Mouse (Mus musculus): Measurements from ENCODE around the gene Pde8b. TPM values are rescaled to one million over a fixed set of nuclear protein-coding genes. Genes with fewer than 3 reads are reported as not detected.

Pde8b gene
- total and polyA plus RNA-seq, 2 experiments from 2014 or later, result 7.1 to 23.6 TPM

DNA sequence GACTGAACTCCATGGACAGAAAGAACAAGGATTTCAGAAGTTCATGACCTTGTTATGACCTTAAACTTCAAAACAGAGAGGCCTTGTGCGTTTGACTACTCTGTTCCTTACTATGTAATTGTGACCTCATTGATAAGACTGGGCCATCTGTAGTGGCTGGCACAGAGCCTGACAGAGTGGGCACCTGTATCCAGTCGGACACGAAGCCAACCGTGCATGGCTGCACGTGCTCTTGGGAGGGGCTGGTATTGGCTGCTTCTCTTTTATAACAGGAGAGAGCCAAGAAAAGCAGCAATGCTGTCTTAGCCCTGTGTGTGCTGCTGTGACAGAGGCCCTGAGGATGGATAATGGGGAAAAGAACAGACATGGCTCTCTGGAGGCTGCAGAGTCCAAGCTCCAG lies 73.7 kb downstream of the Pde8b start:
- H3K4me1 ChIP-seq (ENCODE audit: insufficient read depth, low read length), result no peaks in the 10 kb centered on the region
- DNase-seq (ENCODE audit: low spot score), result peak; percentile 12
- 78% methylated on average over 5 of the region's 5 CpGs for WGBS
- H3K9me3 ChIP-seq (ENCODE audit: low read length), result no peaks in the 10 kb centered on the region
- ATAC-seq (ENCODE audit: low FRiP score), result no peak
- no peak for TF ChIP-seq CTCF (IDR thresholded peaks at IDR 0.05)
- no peak overlapping the region for H3K27ac ChIP-seq (ENCODE audit: low read depth, low read length)
- no peaks in the 10 kb centered on the region for H3K27me3 ChIP-seq (ENCODE audit: insufficient read depth, low read length)
- no peak overlapping the region for H3K9ac ChIP-seq (replicated peaks; ENCODE audit: low read length, poor library complexity, severe bottlenecking)
- H3K4me2 ChIP-seq (ENCODE audit: low read depth, low read length, poor library complexity, severe bottlenecking), result no peak overlapping the region
- H3K36me3 ChIP-seq (ENCODE audit: insufficient read depth, low read length), result no peaks in the 10 kb centered on the region
- no peak overlapping the region for H3K4me3 ChIP-seq (ENCODE audit: low read depth, low read length)

DNA sequence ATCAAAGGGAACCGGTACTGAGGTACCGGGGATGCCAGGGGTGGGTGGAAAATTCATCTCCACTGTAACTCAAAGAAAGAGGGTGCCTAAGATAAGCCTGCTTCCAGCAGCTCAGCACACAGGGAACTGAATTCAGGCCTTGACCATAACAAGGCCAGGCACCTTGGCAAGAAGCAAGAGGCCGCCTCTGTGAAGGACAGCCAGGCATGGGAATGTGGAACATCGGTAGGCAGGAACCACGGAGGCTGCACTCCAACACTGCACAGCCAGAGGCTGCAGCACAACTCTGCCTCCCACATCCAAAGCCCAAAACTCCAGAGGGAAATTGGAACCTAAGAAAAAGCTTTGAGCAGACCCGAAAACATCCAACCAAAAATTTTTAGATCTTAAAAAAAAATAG lies 75.9 kb downstream of the Pde8b start:
- H3K4me1 ChIP-seq (ENCODE audit: insufficient read depth, low read length), result no peaks in the 10 kb centered on the region
- no peak overlapping the region for H3K4me2 ChIP-seq (ENCODE audit: low read depth, low read length, poor library complexity, severe bottlenecking)
- H3K9ac ChIP-seq (replicated peaks; ENCODE audit: low read length, poor library complexity, severe bottlenecking), result no peak overlapping the region
- no peak overlapping the region for H3K27ac ChIP-seq (ENCODE audit: low read depth, low read length)
- no peaks in the 10 kb centered on the region for H3K36me3 ChIP-seq (ENCODE audit: insufficient read depth, low read length)
- no peaks in the 10 kb centered on the region for H3K27me3 ChIP-seq (ENCODE audit: insufficient read depth, low read length)
- WGBS, result 74% methylated on average over 6 of the region's 6 CpGs
- H3K4me3 ChIP-seq (ENCODE audit: low read depth, low read length), result no peak overlapping the region
- ATAC-seq (ENCODE audit: low FRiP score) (no peak), DNase-seq (ENCODE audit: low spot score) (no peak)
- TF ChIP-seq CTCF (IDR thresholded peaks at IDR 0.05), result no peak
- no peaks in the 10 kb centered on the region for H3K9me3 ChIP-seq (ENCODE audit: low read length)

DNA sequence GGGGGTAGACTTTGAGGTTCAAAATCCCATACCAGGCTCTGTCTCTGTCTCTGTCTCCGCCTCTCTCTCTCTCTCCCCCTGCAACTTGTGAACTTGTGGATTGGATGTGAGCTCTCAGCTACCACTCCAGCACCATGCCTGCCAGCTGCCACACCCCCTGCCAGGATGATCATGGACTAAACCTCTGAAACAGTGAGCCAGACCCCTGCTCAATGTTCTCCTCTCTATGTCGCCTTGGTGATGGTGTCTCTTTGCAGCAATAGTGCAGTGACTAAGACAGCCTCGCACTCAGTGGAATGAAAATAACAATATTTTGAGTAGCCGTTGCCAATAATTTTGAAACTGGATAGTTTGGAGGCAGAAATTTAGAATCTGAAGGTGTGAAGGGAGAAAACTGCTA lies 77.8 kb downstream of the Pde8b start:
- Histone ChIP-seq H3K4me2 (ENCODE audit: low read depth, low read length, poor library complexity, severe bottlenecking) (no peak overlapping the region), H3K27ac (ENCODE audit: low read depth, low read length) (no peak overlapping the region), H3K9ac (replicated peaks; ENCODE audit: low read length, poor library complexity, severe bottlenecking) (no peak overlapping the region), H3K4me1 (ENCODE audit: insufficient read depth, low read length) (no peaks in the 10 kb centered on the region), H3K4me3 (ENCODE audit: low read depth, low read length) (no peak overlapping the region), H3K9me3 (ENCODE audit: low read length) (no peaks in the 10 kb centered on the region), H3K27me3 (ENCODE audit: insufficient read depth, low read length) (no peaks in the 10 kb centered on the region), H3K36me3 (ENCODE audit: insufficient read depth, low read length) (no peaks in the 10 kb centered on the region)
- WGBS, result 92% methylated on average over 4 of the region's 4 CpGs
- no peak for TF ChIP-seq CTCF (IDR thresholded peaks at IDR 0.05)
- DNase-seq (ENCODE audit: low spot score), result no peak
- no peak for ATAC-seq (ENCODE audit: low FRiP score)

DNA sequence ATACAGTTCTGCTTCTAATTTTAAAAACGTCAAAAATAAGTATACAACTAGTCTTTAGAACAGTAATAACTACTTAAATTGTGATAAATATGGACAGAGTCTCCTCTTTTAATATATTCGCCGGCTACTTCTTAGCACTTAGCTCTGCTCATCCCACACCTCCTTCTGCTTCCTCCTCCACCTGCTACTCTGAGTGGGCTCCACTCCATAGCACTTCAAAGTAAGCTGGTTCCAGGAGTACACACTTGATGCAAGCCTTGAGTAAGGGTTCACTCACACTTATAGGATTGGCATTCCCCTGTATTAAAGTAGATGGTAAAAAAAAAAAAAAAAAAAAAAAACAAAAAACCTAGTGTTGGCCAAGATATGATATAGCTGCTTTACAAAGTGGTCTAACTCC lies 89.9 kb downstream of the Pde8b start:
- H3K9ac ChIP-seq (replicated peaks; ENCODE audit: low read length, poor library complexity, severe bottlenecking), result no peak overlapping the region
- H3K4me1 ChIP-seq (ENCODE audit: insufficient read depth, low read length), result no peaks in the 10 kb centered on the region
- no peaks in the 10 kb centered on the region for H3K9me3 ChIP-seq (ENCODE audit: low read length)
- TF ChIP-seq CTCF (IDR thresholded peaks at IDR 0.05), result no peak
- H3K27me3 ChIP-seq (ENCODE audit: insufficient read depth, low read length), result no peaks in the 10 kb centered on the region
- ATAC-seq (ENCODE audit: low FRiP score) (no peak), DNase-seq (ENCODE audit: low spot score) (no peak)
- 92% methylated on average over 3 of the region's 3 CpGs for WGBS
- H3K27ac ChIP-seq (ENCODE audit: low read depth, low read length), result no peak overlapping the region
- H3K4me2 ChIP-seq (ENCODE audit: low read depth, low read length, poor library complexity, severe bottlenecking), result no peak overlapping the region
- no peaks in the 10 kb centered on the region for H3K36me3 ChIP-seq (ENCODE audit: insufficient read depth, low read length)
- no peak overlapping the region for H3K4me3 ChIP-seq (ENCODE audit: low read depth, low read length)

DNA sequence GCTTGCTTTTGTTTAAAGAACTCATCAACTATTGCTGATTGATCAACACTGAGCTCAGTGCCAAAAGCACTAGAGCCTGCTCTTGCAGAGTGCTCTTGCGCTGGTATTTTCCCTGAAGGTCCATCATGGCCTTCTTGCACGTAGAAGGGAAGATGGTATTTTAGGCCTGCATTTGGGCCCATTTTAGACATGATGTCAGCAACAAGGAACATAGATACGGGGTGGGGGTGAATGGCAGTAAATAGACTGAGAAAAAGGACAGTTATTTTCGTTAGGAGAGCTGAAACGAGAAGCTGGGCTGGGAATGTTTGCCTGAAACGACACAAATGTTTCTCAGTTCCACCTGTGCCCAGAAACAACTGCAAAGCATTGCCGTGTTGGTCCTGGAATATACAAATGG lies 91.2 kb downstream of the Pde8b start:
- H3K4me2 ChIP-seq (ENCODE audit: low read depth, low read length, poor library complexity, severe bottlenecking), result no peak overlapping the region
- no peak for ATAC-seq (ENCODE audit: low FRiP score)
- no peak for DNase-seq (ENCODE audit: low spot score)
- WGBS, result 88% methylated on average over 7 of the region's 7 CpGs
- H3K36me3 ChIP-seq (ENCODE audit: insufficient read depth, low read length), result no peaks in the 10 kb centered on the region
- H3K9me3 ChIP-seq (ENCODE audit: low read length), result no peaks in the 10 kb centered on the region
- no peak for TF ChIP-seq CTCF (IDR thresholded peaks at IDR 0.05)
- H3K4me3 ChIP-seq (ENCODE audit: low read depth, low read length), result no peak overlapping the region
- H3K4me1 ChIP-seq (ENCODE audit: insufficient read depth, low read length), result no peaks in the 10 kb centered on the region
- no peak overlapping the region for H3K9ac ChIP-seq (replicated peaks; ENCODE audit: low read length, poor library complexity, severe bottlenecking)
- no peak overlapping the region for H3K27ac ChIP-seq (ENCODE audit: low read depth, low read length)
- H3K27me3 ChIP-seq (ENCODE audit: insufficient read depth, low read length), result no peaks in the 10 kb centered on the region

DNA sequence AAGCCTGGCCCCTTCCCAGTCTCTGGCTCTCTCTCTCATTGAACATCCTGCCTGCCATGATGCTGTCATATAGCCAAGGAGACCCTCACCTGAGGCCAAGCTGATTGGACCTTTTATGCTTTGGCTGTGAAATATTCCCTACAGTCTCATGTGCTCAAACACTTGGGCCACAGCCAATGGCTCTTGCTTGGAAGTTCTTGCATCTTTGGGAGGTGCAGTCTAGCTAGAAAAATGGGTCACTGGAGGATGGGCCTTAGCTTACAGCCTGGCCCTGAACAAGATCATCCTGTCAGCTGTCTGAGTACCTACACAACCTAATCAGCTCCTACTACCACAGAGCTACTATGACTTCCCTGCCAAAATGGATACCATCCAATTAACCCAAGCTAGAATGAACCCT lies 105.4 kb downstream of the Pde8b start:
- Histone ChIP-seq H3K4me3 (ENCODE audit: low read depth, low read length) (no peak overlapping the region), H3K9ac (replicated peaks; ENCODE audit: low read length, poor library complexity, severe bottlenecking) (no peak overlapping the region), H3K4me2 (ENCODE audit: low read depth, low read length, poor library complexity, severe bottlenecking) (no peak overlapping the region), H3K4me1 (ENCODE audit: insufficient read depth, low read length) (no peaks in the 10 kb centered on the region), H3K27me3 (ENCODE audit: insufficient read depth, low read length) (no peaks in the 10 kb centered on the region), H3K9me3 (ENCODE audit: low read length) (peaks cover 4% of the 10 kb centered on the region; the same call in 1 of the 2 replicates), H3K36me3 (ENCODE audit: insufficient read depth, low read length) (no peaks in the 10 kb centered on the region), H3K27ac (ENCODE audit: low read depth, low read length) (no peak overlapping the region)
- TF ChIP-seq CTCF (IDR thresholded peaks at IDR 0.05), result no peak
- DNase-seq (ENCODE audit: low spot score), result no peak
- ATAC-seq (ENCODE audit: low FRiP score), result no peak

Data from midbrain, postnatal 0 days (tissue).